Mouse (Mus musculus): ENCODE measurements around the gene Slc25a47. TPM values are rescaled to one million over a fixed set of nuclear protein-coding genes. Genes with fewer than 3 reads are reported as not detected.

Slc25a47 gene
- total RNA-seq, 4 experiments from 2014 or later = 9.4 to 11.4 (median 10.4) TPM

DNA sequence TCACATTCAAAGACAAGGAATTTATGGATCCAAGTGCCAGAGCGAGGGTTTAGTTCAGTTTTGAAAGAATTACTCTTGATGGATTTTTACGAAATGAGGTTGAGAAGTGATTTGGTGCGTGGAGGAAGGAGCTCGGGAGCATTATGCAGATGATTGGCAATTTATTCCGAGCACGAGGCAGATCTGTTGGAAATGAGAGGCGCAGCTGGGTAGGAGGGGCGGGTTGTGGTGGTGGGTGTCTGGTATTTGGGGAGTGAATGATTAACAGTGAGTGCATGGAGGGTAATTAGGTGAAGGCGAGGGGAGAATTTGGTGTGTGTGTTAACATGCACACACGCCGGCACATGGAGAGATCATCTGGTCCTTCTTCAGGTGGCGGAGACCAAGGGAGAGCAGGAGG, 70.6 kb downstream of the Slc25a47 start:
- no peak for DNase-seq (ENCODE audit: low spot score in 2 of 2)

Small RNA genes within 50 kb of the gene (microRNA-seq; reads per million reads assigned to microRNA genes)
- gene Mir345 = 38.3 to 40.6 reads per million in 2 experiments

Other genes with a start within 250 kb of the Slc25a47 start
- gene Degs2, start 133.7 kb upstream of the Slc25a47 start, total RNA-seq (2022) = 1 to 10 TPM; 4.8 to 7.2 (median 6.6) TPM
- 10 to 100 TPM; 44.9 to 46.7 (median 46.1) TPM for gene Yy1, start 43.1 kb upstream of the Slc25a47 start, total RNA-seq (2022)
- gene Slc25a29, start 163 bp upstream of the Slc25a47 start, total RNA-seq (2022) = 10 to 100 TPM; 13.7 to 15.9 (median 14.6) TPM
- 10 to 100 TPM in 2 of 4 experiments, 1 to 10 TPM in 2; 7.9 to 12.9 (median 10.2) TPM for gene Wdr25, start 57.6 kb downstream of the Slc25a47 start, total RNA-seq (2022)
- 10 to 100 TPM; 76.5 to 92.1 (median 83.0) TPM for gene Wars, start 58.1 kb downstream of the Slc25a47 start, total RNA-seq (2022)
- gene Begain, start 232.2 kb downstream of the Slc25a47 start, total RNA-seq (2022) = 100 to 1,000 TPM; 112 to 128 (median 121) TPM